Mouse (Mus musculus): ENCODE results near the gene Ankrd63. TPM values are rescaled to one million over a fixed set of nuclear protein-coding genes. Genes with fewer than 3 reads are reported as not detected.
"Not testable (repeated sequence)": the region's sequence is repeated elsewhere in the genome, so short reads cannot be mapped to it uniquely, and the experiment has no call there.

Gene Ankrd63
- total RNA-seq, 2 experiments from 2014 or later = 0.20 to 0.59 TPM

- DNase-seq (ENCODE audit: low spot score in 2 of 2) = no peak
Observed at GRCm38 (mm10) chr2:118663804-118664766, 39.7 kb downstream of the Ankrd63 start.

GRCm38 (mm10) chr2:118662902-118663803 lies 40.6 kb downstream of the Ankrd63 start, which contains the start of gene Pak6:
TSS of gene Pak6 (plus strand) at chr2:118663303.
- DNase-seq (ENCODE audit: low spot score in 2 of 2) = no peak

- DNase-seq (ENCODE audit: low spot score in 2 of 2) = no peak
Observed at GRCm38 (mm10) chr2:118661891-118662290, 41.9 kb downstream of the Ankrd63 start.

DNA sequence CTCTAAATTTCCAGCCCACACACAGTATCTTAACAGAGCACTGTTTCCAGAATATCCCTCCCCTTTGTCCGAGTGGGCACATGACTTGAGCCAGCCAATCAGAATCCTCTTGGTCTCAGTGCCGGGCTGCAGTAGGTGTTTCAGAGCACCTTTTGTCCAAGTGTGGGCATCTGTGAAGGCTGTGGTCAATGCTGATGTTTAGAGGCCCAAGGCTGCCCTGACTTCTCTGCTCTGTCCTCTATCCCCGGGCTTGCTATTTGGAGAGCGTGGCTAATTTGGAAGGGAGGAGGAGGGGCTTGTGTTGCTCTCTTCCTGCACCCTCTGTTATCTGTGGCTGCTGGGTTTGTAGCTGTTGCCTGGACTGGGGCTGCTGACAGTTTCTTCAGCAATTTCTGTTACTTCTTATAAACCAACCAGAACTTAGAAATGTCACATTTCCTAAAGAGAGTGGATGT lies 43.7 kb downstream of the Ankrd63 start:
- peak in 1 of 2 experiments; percentile 19 for DNase-seq (ENCODE audit: low spot score in 2 of 2)

- DNase-seq (ENCODE audit: low spot score in 2 of 2) = no peak
Observed at GRCm38 (mm10) chr2:118659493-118659892, 44.3 kb downstream of the Ankrd63 start.

GRCm38 (mm10) chr2:118659077-118659476 lies 44.7 kb downstream of the Ankrd63 start:
- DNase-seq (ENCODE audit: low spot score in 2 of 2) = no peak

DNA sequence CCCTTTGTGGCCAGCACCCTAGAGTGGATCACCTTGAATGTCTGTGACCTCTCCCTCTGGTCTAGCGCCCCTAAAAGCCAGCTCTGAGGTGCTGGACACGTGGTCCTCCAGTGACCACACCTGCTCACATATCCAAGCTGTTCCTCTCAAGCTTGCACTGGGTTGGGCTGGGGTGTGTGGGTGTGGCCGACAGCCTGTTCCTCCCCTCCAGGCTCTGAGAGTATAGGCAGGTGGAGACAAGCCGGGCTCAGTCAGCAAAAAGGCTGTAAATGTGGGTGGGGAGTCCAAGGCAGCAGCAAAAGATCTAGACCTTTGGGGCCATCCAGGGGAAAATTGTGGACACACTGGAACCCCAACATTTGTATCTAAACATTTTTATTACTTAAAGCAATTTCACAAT lies 45.3 kb downstream of the Ankrd63 start:
- no peak for DNase-seq (ENCODE audit: low spot score in 2 of 2)

GRCm38 (mm10) chr2:118656688-118657281 lies 47.0 kb downstream of the Ankrd63 start:
- no peak for DNase-seq (ENCODE audit: low spot score in 2 of 2)

- DNase-seq (ENCODE audit: low spot score in 2 of 2) = not testable (repeated sequence)
Observed at GRCm38 (mm10) chr2:118650697-118651096, 53.1 kb downstream of the Ankrd63 start.

Other genes with a start within 250 kb of the Ankrd63 start
- 100 to 1,000 TPM; 143 to 152 TPM for gene Srp14, start 224.3 kb downstream of the Ankrd63 start, total RNA-seq (2021)
- 10 to 100 TPM; 30.9 to 35.7 TPM for gene Bmf, start 154.3 kb downstream of the Ankrd63 start, total RNA-seq (2021)
- 10 to 100 TPM; 36.7 to 40.7 TPM for gene Bub1b, start 105.8 kb downstream of the Ankrd63 start, total RNA-seq (2021)
- 10 to 100 TPM; 13.8 to 16.3 TPM for gene Pak6, start 40.7 kb downstream of the Ankrd63 start, total RNA-seq (2021)
- gene Plcb2, start 24.5 kb upstream of the Ankrd63 start, total RNA-seq (2021) = 1 to 10 TPM; 2.2 to 2.7 TPM
- gene Inafm2, start 41.8 kb upstream of the Ankrd63 start, total RNA-seq (2021) = 10 to 100 TPM; 27.8 to 30.8 TPM
- gene Ccdc9b, start 58.7 kb upstream of the Ankrd63 start, total RNA-seq (2021) = 1 to 10 TPM; 6.1 to 6.9 TPM
- not detected for gene Phgr1, start 68.8 kb upstream of the Ankrd63 start, total RNA-seq (2021)
- 10 to 100 TPM; 53.4 to 54.0 TPM for gene Disp2, start 75.8 kb upstream of the Ankrd63 start, total RNA-seq (2021)
- gene Knstrn, start 110.0 kb upstream of the Ankrd63 start, total RNA-seq (2021) = 10 to 100 TPM; 28.0 to 28.8 TPM
- 100 to 1,000 TPM; 166 to 176 TPM for gene Ivd, start 158.0 kb upstream of the Ankrd63 start, total RNA-seq (2021)
- gene Bahd1, start 196.4 kb upstream of the Ankrd63 start, total RNA-seq (2021) = 10 to 100 TPM; 51.5 to 54.1 TPM
- gene Chst14, start 222.5 kb upstream of the Ankrd63 start, total RNA-seq (2021) = 10 to 100 TPM; 23.0 to 24.5 TPM

Data from adrenal gland, postnatal 4 days (tissue).